Mouse (Mus musculus): ENCODE results near the gene Hdgfl1. TPM values are rescaled to one million over a fixed set of nuclear protein-coding genes. Genes with fewer than 3 reads are reported as not detected.

The Hdgfl1 gene
- polyA plus RNA-seq, 1 experiment from 2014 or later = not detected

DNA sequence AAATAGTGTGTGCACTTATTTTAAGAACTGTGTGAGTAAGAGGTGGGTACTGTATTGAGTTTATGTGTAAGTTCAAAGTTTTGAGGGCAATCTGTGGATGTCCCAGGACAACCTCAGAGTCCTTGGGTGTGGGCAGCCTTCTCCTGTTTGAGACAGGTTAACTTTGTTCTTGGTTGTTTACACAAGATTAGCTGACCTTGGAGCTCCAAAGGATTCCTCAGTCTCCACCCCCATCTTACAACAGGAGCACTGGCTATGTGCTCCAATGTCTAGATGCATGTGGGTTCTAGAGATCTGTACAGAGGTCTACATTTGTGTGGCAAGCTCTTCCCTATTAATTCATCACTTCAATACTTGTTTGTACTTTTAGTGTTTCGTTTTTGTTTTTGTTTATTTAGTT, 49.0 kb downstream of the Hdgfl1 start:
- Histone ChIP-seq H3K4me2 (replicated peaks) (no peak overlapping the region), H3K9ac (no peak overlapping the region), H3K36me3 (no peaks in the 10 kb centered on the region), H3K27me3 (no peaks in the 10 kb centered on the region), H3K4me3 (no peak overlapping the region), H3K27ac (no peak overlapping the region), H3K9me3 (no peaks in the 10 kb centered on the region), H3K4me1 (no peaks in the 10 kb centered on the region)
- ATAC-seq (ENCODE audit: insufficient number of reproducible peaks, insufficient read depth, low FRiP score, low TSS enrichment) = no peak
- 68% methylated on average over 1 of the region's 1 CpGs for whole genome bisulfite sequencing

GRCm38 (mm10) chr13:26719146-26719715, 50.7 kb downstream of the Hdgfl1 start:
- Histone ChIP-seq H3K9me3 (no peaks in the 10 kb centered on the region), H3K4me2 (replicated peaks) (no peak overlapping the region), H3K27ac (no peak overlapping the region), H3K36me3 (no peaks in the 10 kb centered on the region), H3K4me1 (no peaks in the 10 kb centered on the region), H3K4me3 (no peak overlapping the region), H3K9ac (no peak overlapping the region), H3K27me3 (no peaks in the 10 kb centered on the region)
- 67% methylated on average over 5 of the region's 5 CpGs for whole genome bisulfite sequencing
- no peak for ATAC-seq (ENCODE audit: insufficient number of reproducible peaks, insufficient read depth, low FRiP score, low TSS enrichment)

Data from embryonic facial prominence, embryonic 12.5 days (tissue).